ENCODE assay signal across 15 mouse cellular contexts in genomic region chr2:174868186-174868585, GRCm38 (mm10).
A peak's percentile ranks its signal among the peaks of the same experiment; 100 is the strongest.
DNase-seq lines count a peak whose midpoint lies in the region; ATAC-seq lines count a peak whose summit lies in the region.
"Had no signal": no experiment of that assay in that cellular context is flagged by ENCODE, and none has a peak within 500 bp of the region (broad histone marks: within the 10 kb centered on the region; RNA-seq: fewer than 3 reads in every experiment).

No protein-coding gene starts in this region.

- H3K27ac ChIP-seq in heart, embryonic 14.5 days (replicated peaks in 1 of 2; ENCODE audit: control insufficient read depth in 1 of 2, insufficient read depth in 1 of 2, low read depth in 2 of 2, low read length in 2 of 2), result peak overlapping the region; percentile 57 to 67; a peak in 3 of 4 replicates
- peak overlapping the region; percentile 51; the same call in 1 of the 2 replicates for H3K27ac ChIP-seq in kidney, embryonic 15.5 days
- peak overlapping the region; percentile 85; the same call in 1 of the 2 replicates for H3K27ac ChIP-seq in embryonic facial prominence, embryonic 15.5 days (replicated peaks)
- peak overlapping the region; percentile 79 for H3K27ac ChIP-seq in stomach, embryonic 16.5 days (ENCODE audit: low read length)
- no peak overlapping the region for H3K27ac ChIP-seq in midbrain, embryonic 10.5 days (replicated peaks)
- H3K27ac ChIP-seq: hindbrain, postnatal 0 days; liver, embryonic 15.5 days; midbrain, embryonic 12.5 days; neural tube, embryonic 15.5 days had no signal

- DNase-seq in heart, postnatal 14 days, result no peak
- no peak for DNase-seq in kidney, postnatal 10 days
- no peak for DNase-seq in midbrain, embryonic 10.5 days (ENCODE audit: low spot score)
- DNase-seq: cerebellum, postnatal 25 days; kidney, postnatal 4 days; lung, postnatal 4 days; thymus, postnatal 25 days had no signal

- H3K36me3 ChIP-seq in heart, embryonic 14.5 days (ENCODE audit: control insufficient read depth, insufficient read depth, low read length), result no peaks in the 10 kb centered on the region
- H3K36me3 ChIP-seq in kidney, embryonic 15.5 days, result no peaks in the 10 kb centered on the region
- H3K36me3 ChIP-seq in embryonic facial prominence, embryonic 15.5 days, result no peaks in the 10 kb centered on the region
- H3K36me3 ChIP-seq in stomach, embryonic 16.5 days (ENCODE audit: control insufficient read depth, insufficient read depth, low read length), result no peaks in the 10 kb centered on the region
- H3K36me3 ChIP-seq in midbrain, embryonic 10.5 days, result no peaks in the 10 kb centered on the region
- H3K36me3 ChIP-seq: liver, embryonic 15.5 days; midbrain, embryonic 12.5 days; neural tube, embryonic 15.5 days had no signal

- H3K27me3 ChIP-seq in heart, embryonic 14.5 days (ENCODE audit: control insufficient read depth, insufficient read depth, low read length), result no peaks in the 10 kb centered on the region
- no peaks in the 10 kb centered on the region for H3K27me3 ChIP-seq in kidney, embryonic 15.5 days
- no peaks in the 10 kb centered on the region for H3K27me3 ChIP-seq in embryonic facial prominence, embryonic 15.5 days
- H3K27me3 ChIP-seq in stomach, embryonic 16.5 days (ENCODE audit: control insufficient read depth, insufficient read depth, low read length), result no peaks in the 10 kb centered on the region
- H3K27me3 ChIP-seq in midbrain, embryonic 10.5 days (ENCODE audit: low read depth, poor library complexity, severe bottlenecking), result no peaks in the 10 kb centered on the region
- H3K27me3 ChIP-seq: liver, embryonic 15.5 days; midbrain, embryonic 12.5 days; neural tube, embryonic 15.5 days had no signal

- 50% methylated on average over 3 of the region's 3 CpGs for WGBS in heart, embryonic 14.5 days
- 35% methylated on average over 3 of the region's 3 CpGs for WGBS in kidney, embryonic 15.5 days
- WGBS in embryonic facial prominence, embryonic 15.5 days, result 36% methylated on average over 3 of the region's 3 CpGs
- 53% methylated on average over 3 of the region's 3 CpGs for WGBS in stomach, embryonic 16.5 days
- WGBS in midbrain, embryonic 10.5 days, result 74% methylated on average over 3 of the region's 3 CpGs

- no peak overlapping the region for H3K4me2 ChIP-seq in heart, embryonic 14.5 days (ENCODE audit: low read length)
- H3K4me2 ChIP-seq in kidney, embryonic 15.5 days, result no peak overlapping the region
- no peak overlapping the region for H3K4me2 ChIP-seq in embryonic facial prominence, embryonic 15.5 days (replicated peaks)
- no peak overlapping the region for H3K4me2 ChIP-seq in stomach, embryonic 16.5 days (ENCODE audit: low read depth, low read length)
- H3K4me2 ChIP-seq: liver, embryonic 15.5 days; midbrain, embryonic 12.5 days; neural tube, embryonic 15.5 days had no signal

- no peak overlapping the region for H3K4me3 ChIP-seq in heart, embryonic 14.5 days (ENCODE audit: control insufficient read depth in 1 of 2, insufficient read depth in 1 of 2, low read depth in 1 of 2, low read length in 2 of 2)
- H3K4me3 ChIP-seq in kidney, embryonic 15.5 days (replicated peaks), result no peak overlapping the region
- H3K4me3 ChIP-seq in embryonic facial prominence, embryonic 15.5 days (replicated peaks), result no peak overlapping the region
- no peak overlapping the region for H3K4me3 ChIP-seq in stomach, embryonic 16.5 days (replicated peaks; ENCODE audit: low read length)
- H3K4me3 ChIP-seq in midbrain, embryonic 10.5 days, result no peak overlapping the region
- H3K4me3 ChIP-seq: liver, embryonic 15.5 days; midbrain, embryonic 12.5 days; neural tube, embryonic 15.5 days had no signal

- H3K4me1 ChIP-seq in heart, embryonic 14.5 days (ENCODE audit: control insufficient read depth in 2 of 2, insufficient read depth in 2 of 2, low read length in 2 of 2), result peaks cover 30 to 31% of the 10 kb centered on the region in 2 experiments
- peaks cover 53% of the 10 kb centered on the region for H3K4me1 ChIP-seq in kidney, embryonic 15.5 days
- H3K4me1 ChIP-seq in embryonic facial prominence, embryonic 15.5 days, result peaks cover 57% of the 10 kb centered on the region
- H3K4me1 ChIP-seq in stomach, embryonic 16.5 days (ENCODE audit: control insufficient read depth, insufficient read depth, low read length), result peaks cover 34% of the 10 kb centered on the region
- H3K4me1 ChIP-seq in midbrain, embryonic 10.5 days, result peaks cover 20% of the 10 kb centered on the region; the same call in 1 of the 2 replicates
- H3K4me1 ChIP-seq: liver, embryonic 15.5 days; midbrain, embryonic 12.5 days had no signal

- no peak overlapping the region for H3K9ac ChIP-seq in heart, embryonic 14.5 days (ENCODE audit: low read length)
- H3K9ac ChIP-seq in kidney, embryonic 15.5 days, result no peak overlapping the region
- no peak overlapping the region for H3K9ac ChIP-seq in embryonic facial prominence, embryonic 15.5 days
- H3K9ac ChIP-seq in stomach, embryonic 16.5 days (ENCODE audit: low read length), result no peak overlapping the region
- H3K9ac ChIP-seq: liver, embryonic 15.5 days; midbrain, embryonic 12.5 days; neural tube, embryonic 15.5 days had no signal

- no peak for ATAC-seq in heart, embryonic 14.5 days (ENCODE audit: insufficient number of reproducible peaks, insufficient read depth, low FRiP score, low read depth)
- no peak for ATAC-seq in kidney, embryonic 15.5 days (replicated peaks; ENCODE audit: low FRiP score)
- no peak for ATAC-seq in embryonic facial prominence, embryonic 15.5 days (ENCODE audit: insufficient number of reproducible peaks, low FRiP score, low TSS enrichment, low read depth)
- no peak for ATAC-seq in stomach, embryonic 16.5 days (ENCODE audit: insufficient read depth, low FRiP score)
- ATAC-seq: hindbrain, postnatal 0 days had no signal

- no peaks in the 10 kb centered on the region for H3K9me3 ChIP-seq in heart, embryonic 14.5 days (ENCODE audit: control insufficient read depth, low read length)
- no peaks in the 10 kb centered on the region for H3K9me3 ChIP-seq in kidney, embryonic 15.5 days (replicated peaks)
- no peaks in the 10 kb centered on the region for H3K9me3 ChIP-seq in embryonic facial prominence, embryonic 15.5 days (replicated peaks)
- no peaks in the 10 kb centered on the region for H3K9me3 ChIP-seq in stomach, embryonic 16.5 days (replicated peaks; ENCODE audit: control insufficient read depth, low read length)
- H3K9me3 ChIP-seq in midbrain, embryonic 10.5 days (replicated peaks), result no peaks in the 10 kb centered on the region
- H3K9me3 ChIP-seq: liver, embryonic 15.5 days; midbrain, embryonic 12.5 days; neural tube, embryonic 15.5 days had no signal

- intact Hi-C loops in heart, postnatal 14 days (cut with DNase I), result no loop called here
